Mouse (Mus musculus): ENCODE results near the gene Frmd4a. TPM values are rescaled to one million over a fixed set of nuclear protein-coding genes. Genes with fewer than 3 reads are reported as not detected.

Frmd4a gene
- polyA plus RNA-seq, 1 experiment from 2014 or later: 6.6 TPM

- H3K4me1 ChIP-seq (ENCODE audit: insufficient read depth): no peaks in the 10 kb centered on the region
- ATAC-seq: no peak
- no peaks in the 10 kb centered on the region for H3K27me3 ChIP-seq (ENCODE audit: insufficient read depth, low read length)
- H3K27ac ChIP-seq (ENCODE audit: low read depth): no peak overlapping the region
- no peaks in the 10 kb centered on the region for H3K36me3 ChIP-seq (replicated peaks; ENCODE audit: insufficient read depth, low read length)
- H3K4me3 ChIP-seq (ENCODE audit: low read depth, low read length): no peak overlapping the region
- DNase-seq: no peak
- H3K4me2 ChIP-seq (ENCODE audit: low read depth, low read length): no peak overlapping the region
- H3K9me3 ChIP-seq (ENCODE audit: low read length): 0 out of 2 replicates have a peak, but pooled peaks cover 3% of the 10 kb centered on the region
- no peak overlapping the region for H3K9ac ChIP-seq (replicated peaks)
- no peak for TF ChIP-seq CTCF (IDR thresholded peaks at IDR 0.05; ENCODE audit: low read depth)
- no peak for TF ChIP-seq EP300 (IDR thresholded peaks at IDR 0.05; ENCODE audit: low read depth)
- WGBS (ENCODE audit: insufficient replicate concordance): 77% methylated on average over 2 of the region's 2 CpGs
These were observed 273.0 kb downstream of the Frmd4a start for GRCm38 (mm10) chr2:4290475-4290874.

- no peaks in the 10 kb centered on the region for H3K27me3 ChIP-seq (ENCODE audit: insufficient read depth, low read length)
- no peak overlapping the region for H3K4me3 ChIP-seq (ENCODE audit: low read depth, low read length)
- no peaks in the 10 kb centered on the region for H3K36me3 ChIP-seq (replicated peaks; ENCODE audit: insufficient read depth, low read length)
- H3K9ac ChIP-seq (replicated peaks): no peak overlapping the region
- H3K4me1 ChIP-seq (ENCODE audit: insufficient read depth): no peaks in the 10 kb centered on the region
- 33% methylated on average over 2 of the region's 2 CpGs for WGBS (ENCODE audit: insufficient replicate concordance)
- DNase-seq: no peak
- H3K9me3 ChIP-seq (ENCODE audit: low read length): 0 out of 2 replicates have a peak, but pooled peaks cover 3% of the 10 kb centered on the region
- H3K27ac ChIP-seq (ENCODE audit: low read depth): no peak overlapping the region
- no peak for TF ChIP-seq CTCF (IDR thresholded peaks at IDR 0.05; ENCODE audit: low read depth)
- TF ChIP-seq EP300 (IDR thresholded peaks at IDR 0.05; ENCODE audit: low read depth): no peak
- no peak for ATAC-seq
- no peak overlapping the region for H3K4me2 ChIP-seq (ENCODE audit: low read depth, low read length)
These were observed 273.6 kb downstream of the Frmd4a start for GRCm38 (mm10) chr2:4291100-4291499.

- no peaks in the 10 kb centered on the region for H3K27me3 ChIP-seq (ENCODE audit: insufficient read depth, low read length)
- DNase-seq (no peak), ATAC-seq (no peak)
- no peak overlapping the region for H3K4me3 ChIP-seq (ENCODE audit: low read depth, low read length)
- TF ChIP-seq EP300 (IDR thresholded peaks at IDR 0.05; ENCODE audit: low read depth): no peak
- no peak for TF ChIP-seq CTCF (IDR thresholded peaks at IDR 0.05; ENCODE audit: low read depth)
- no peak overlapping the region for H3K27ac ChIP-seq (ENCODE audit: low read depth)
- H3K4me2 ChIP-seq (ENCODE audit: low read depth, low read length): no peak overlapping the region
- no peak overlapping the region for H3K9ac ChIP-seq (replicated peaks)
- H3K36me3 ChIP-seq (replicated peaks; ENCODE audit: insufficient read depth, low read length): no peaks in the 10 kb centered on the region
- H3K9me3 ChIP-seq (ENCODE audit: low read length): 0 out of 2 replicates have a peak, but pooled peaks cover 3% of the 10 kb centered on the region
- H3K4me1 ChIP-seq (ENCODE audit: insufficient read depth): no peaks in the 10 kb centered on the region
- WGBS (ENCODE audit: insufficient replicate concordance): 84% methylated on average over 3 of the region's 3 CpGs
These were observed 274.2 kb downstream of the Frmd4a start for GRCm38 (mm10) chr2:4291671-4292070.

GRCm38 (mm10) chr2:4293726-4294125 lies 276.2 kb downstream of the Frmd4a start:
- Histone ChIP-seq H3K27me3 (ENCODE audit: insufficient read depth, low read length) (no peaks in the 10 kb centered on the region), H3K9ac (replicated peaks) (no peak overlapping the region), H3K4me1 (ENCODE audit: insufficient read depth) (no peaks in the 10 kb centered on the region), H3K36me3 (replicated peaks; ENCODE audit: insufficient read depth, low read length) (no peaks in the 10 kb centered on the region), H3K4me3 (ENCODE audit: low read depth, low read length) (no peak overlapping the region), H3K4me2 (ENCODE audit: low read depth, low read length) (no peak overlapping the region), H3K27ac (ENCODE audit: low read depth) (no peak overlapping the region), H3K9me3 (ENCODE audit: low read length) (no peaks in the 10 kb centered on the region)
- ATAC-seq (no peak), DNase-seq (no peak)
- TF ChIP-seq EP300 (IDR thresholded peaks at IDR 0.05; ENCODE audit: low read depth) (no peak), CTCF (IDR thresholded peaks at IDR 0.05; ENCODE audit: low read depth) (no peak)
- 73% methylated on average over 1 of the region's 1 CpGs for WGBS (ENCODE audit: insufficient replicate concordance)

GRCm38 (mm10) chr2:4295641-4296040 lies 278.1 kb downstream of the Frmd4a start:
- Histone ChIP-seq H3K9me3 (ENCODE audit: low read length) (no peaks in the 10 kb centered on the region), H3K27me3 (ENCODE audit: insufficient read depth, low read length) (no peaks in the 10 kb centered on the region), H3K4me3 (ENCODE audit: low read depth, low read length) (no peak overlapping the region), H3K27ac (ENCODE audit: low read depth) (no peak overlapping the region), H3K36me3 (replicated peaks; ENCODE audit: insufficient read depth, low read length) (no peaks in the 10 kb centered on the region), H3K4me1 (ENCODE audit: insufficient read depth) (0 out of 2 replicates have a peak, but pooled peaks cover 2% of the 10 kb centered on the region), H3K4me2 (ENCODE audit: low read depth, low read length) (no peak overlapping the region), H3K9ac (replicated peaks) (no peak overlapping the region)
- DNase-seq: no peak
- TF ChIP-seq EP300 (IDR thresholded peaks at IDR 0.05; ENCODE audit: low read depth) (no peak), CTCF (IDR thresholded peaks at IDR 0.05; ENCODE audit: low read depth) (no peak)
- ATAC-seq: no peak

GRCm38 (mm10) chr2:4296881-4297280 lies 279.4 kb downstream of the Frmd4a start:
- Histone ChIP-seq H3K4me2 (ENCODE audit: low read depth, low read length) (no peak overlapping the region), H3K27ac (ENCODE audit: low read depth) (no peak overlapping the region), H3K4me3 (ENCODE audit: low read depth, low read length) (no peak overlapping the region), H3K9me3 (ENCODE audit: low read length) (no peaks in the 10 kb centered on the region), H3K9ac (replicated peaks) (no peak overlapping the region), H3K27me3 (ENCODE audit: insufficient read depth, low read length) (no peaks in the 10 kb centered on the region), H3K36me3 (replicated peaks; ENCODE audit: insufficient read depth, low read length) (no peaks in the 10 kb centered on the region), H3K4me1 (ENCODE audit: insufficient read depth) (0 out of 2 replicates have a peak, but pooled peaks cover 2% of the 10 kb centered on the region)
- ATAC-seq (no peak), DNase-seq (no peak)
- TF ChIP-seq EP300 (IDR thresholded peaks at IDR 0.05; ENCODE audit: low read depth) (no peak), CTCF (IDR thresholded peaks at IDR 0.05; ENCODE audit: low read depth) (no peak)
- 81% methylated on average over 10 of the region's 10 CpGs for WGBS (ENCODE audit: insufficient replicate concordance)

All from liver, postnatal 0 days (tissue).